In genomic region chr11:51451925-51452324, GRCm38 (mm10) we compare ENCODE assay signal across 17 mouse cellular contexts.
"Had no signal": no experiment of that assay in that cellular context is flagged by ENCODE, and none has a peak within 500 bp of the region (broad histone marks: within the 10 kb centered on the region; RNA-seq: fewer than 3 reads in every experiment).

No protein-coding gene starts in this region.

- H3K36me3 ChIP-seq: liver, embryonic 15.5 days; lung, embryonic 15.5 days; midbrain, embryonic 13.5 days; midbrain, embryonic 15.5 days; neural tube, embryonic 12.5 days had no signal

- H3K27me3 ChIP-seq: lung, embryonic 15.5 days; megakaryocyte, embryonic 14.5 days; midbrain, embryonic 13.5 days; midbrain, embryonic 15.5 days; neural tube, embryonic 12.5 days had no signal

- H3K9me3 ChIP-seq: liver, embryonic 15.5 days; lung, embryonic 15.5 days; megakaryocyte, embryonic 14.5 days; midbrain, embryonic 13.5 days; midbrain, embryonic 15.5 days; neural tube, embryonic 12.5 days had no signal

- H3K4me3 ChIP-seq: liver, embryonic 15.5 days; lung, embryonic 15.5 days; megakaryocyte, embryonic 14.5 days; midbrain, embryonic 13.5 days; midbrain, embryonic 15.5 days; neural tube, embryonic 12.5 days had no signal

- H3K27ac ChIP-seq: liver, embryonic 15.5 days; lung, embryonic 15.5 days; macrophage; midbrain, embryonic 13.5 days; midbrain, embryonic 15.5 days; neural tube, embryonic 12.5 days had no signal

- DNase-seq: liver, postnatal 0 days; lung, adult 2 months; lung, postnatal 14 days; lung, postnatal 36 days; right cerebral cortex, postnatal 25 days; right cerebral cortex, postnatal 4 days; spleen, adult 18-20 months; thymus, adult 18-20 months; thymus, postnatal 14 days; thymus, postnatal 36 days had no signal

- H3K4me1 ChIP-seq: midbrain, embryonic 15.5 days had no signal
